Mouse (Mus musculus) gastrocnemius, postnatal 25 days (tissue): ENCODE data around the gene Mtln. TPM values are rescaled to one million over a fixed set of nuclear protein-coding genes. Genes with fewer than 3 reads are reported as not detected.

Experiments used
- DNase-seq: peaks from one replicate; pipeline ENCODE4 v3.0.0; 2022
- long read RNA-seq, 2 experiments: library from polyadenylated mRNA; stranded (forward); transcript quantifications; one replicate each; pipeline ENCODE4 v2.0.0; 2021
- total RNA-seq, 2 experiments: library from RNA; stranded (reverse); gene quantifications; 1 replicate in 1 of 2; 2 replicates in 1 of 2; pipeline ENCODE4 v1.2.3; 2021

Mtln gene
- 100 to 1,000 TPM; 104 to 110 TPM for total RNA-seq
- long read RNA-seq, experiment 1, transcript Mtln-201 (2 exons, 800 nt), result major isoform, 439 of 440 reads
- long read RNA-seq, experiment 1, partial matches to known transcripts, result 1 of 440 reads
- long read RNA-seq, experiment 1, other reads (novel, unspliced or antisense), result 0 of 440 reads
- long read RNA-seq, experiment 2, transcript Mtln-201 (2 exons, 800 nt), result major isoform, 274 of 274 reads
- long read RNA-seq, experiment 2, partial matches to known transcripts, result 0 of 274 reads
- long read RNA-seq, experiment 2, other reads (novel, unspliced or antisense), result 0 of 274 reads

- peak; percentile 85 for DNase-seq
These were observed at the start of gene Mtln for GRCm38 (mm10) chr2:127791919-127792603. Mtln (minus strand) TSS chr2:127792488.

GRCm38 (mm10) chr2:127841402-127841801, 49.1 kb upstream of the Mtln start:
- DNase-seq, result no peak

- DNase-seq, result no peak
These were observed 47.1 kb upstream of the Mtln start for GRCm38 (mm10) chr2:127839425-127839824.

- DNase-seq, result no peak
These were observed 46.3 kb upstream of the Mtln start, which contains the start of gene Acoxl for GRCm38 (mm10) chr2:127838576-127838975. Acoxl (plus strand) TSS chr2:127838876.

- no peak for DNase-seq
These were observed 40.5 kb upstream of the Mtln start for GRCm38 (mm10) chr2:127832833-127833190.

GRCm38 (mm10) chr2:127832103-127832832, 40.0 kb upstream of the Mtln start:
- no peak for DNase-seq

GRCm38 (mm10) chr2:127831401-127832102, 39.3 kb upstream of the Mtln start, which contains the start of gene Bub1:
Bub1 (minus strand) TSS chr2:127831865.
- DNase-seq, result peak; percentile 93

- DNase-seq, result no peak
These were observed 2.5 kb downstream of the Mtln start for GRCm38 (mm10) chr2:127789651-127790270.

- no peak for DNase-seq
These were observed 3.1 kb downstream of the Mtln start for GRCm38 (mm10) chr2:127789138-127789537.

- peak; percentile 80 for DNase-seq
These were observed 3.7 kb downstream of the Mtln start, which contains the start of gene Nphp1 for GRCm38 (mm10) chr2:127788440-127789116. Nphp1 (minus strand) TSS chr2:127788897.

GRCm38 (mm10) chr2:127787226-127787625, 5.1 kb downstream of the Mtln start:
- DNase-seq, result no peak

GRCm38 (mm10) chr2:127778451-127778850, 13.8 kb downstream of the Mtln start:
- DNase-seq, result no peak

- no peak for DNase-seq
These were observed 17.3 kb downstream of the Mtln start for GRCm38 (mm10) chr2:127775013-127775412.

GRCm38 (mm10) chr2:127774578-127774941, 17.7 kb downstream of the Mtln start:
- no peak for DNase-seq

GRCm38 (mm10) chr2:127773938-127774577, 18.2 kb downstream of the Mtln start:
- no peak for DNase-seq

GRCm38 (mm10) chr2:127761587-127761986, 30.7 kb downstream of the Mtln start:
- no peak for DNase-seq

GRCm38 (mm10) chr2:127760429-127761000, 31.8 kb downstream of the Mtln start:
- no peak for DNase-seq

- no peak for DNase-seq
These were observed 32.3 kb downstream of the Mtln start for GRCm38 (mm10) chr2:127760014-127760413.

- DNase-seq, result no peak
These were observed 33.0 kb downstream of the Mtln start for GRCm38 (mm10) chr2:127759157-127759880.

- peak; percentile 35 for DNase-seq
These were observed 35.1 kb downstream of the Mtln start for GRCm38 (mm10) chr2:127757171-127757570.
